Mouse (Mus musculus): ENCODE measurements around the gene Rab12.
A peak's percentile ranks its signal among the peaks of the same experiment; 100 is the strongest.

The Rab12 gene

DNA sequence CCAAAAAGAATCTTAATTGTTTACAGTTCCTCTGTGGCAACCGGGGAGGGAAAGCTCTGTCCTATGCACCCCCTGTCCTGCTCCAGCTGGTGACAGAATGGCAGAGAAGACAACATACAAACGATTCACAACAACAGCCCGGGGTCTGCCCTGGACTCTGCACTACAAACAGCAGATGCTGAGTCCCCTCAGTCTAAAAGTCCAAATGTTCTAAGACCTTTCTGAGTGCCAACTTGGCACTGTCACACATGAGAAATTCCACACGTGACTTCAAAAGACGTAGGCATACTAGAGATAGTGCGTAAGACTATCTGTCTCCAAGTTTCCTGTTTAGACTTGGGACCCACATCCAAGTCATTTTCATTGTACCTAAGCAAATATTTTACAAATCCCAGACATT lies 16.7 kb downstream of the Rab12 start:
- DNase-seq (ENCODE audit: low spot score), result no peak

DNA sequence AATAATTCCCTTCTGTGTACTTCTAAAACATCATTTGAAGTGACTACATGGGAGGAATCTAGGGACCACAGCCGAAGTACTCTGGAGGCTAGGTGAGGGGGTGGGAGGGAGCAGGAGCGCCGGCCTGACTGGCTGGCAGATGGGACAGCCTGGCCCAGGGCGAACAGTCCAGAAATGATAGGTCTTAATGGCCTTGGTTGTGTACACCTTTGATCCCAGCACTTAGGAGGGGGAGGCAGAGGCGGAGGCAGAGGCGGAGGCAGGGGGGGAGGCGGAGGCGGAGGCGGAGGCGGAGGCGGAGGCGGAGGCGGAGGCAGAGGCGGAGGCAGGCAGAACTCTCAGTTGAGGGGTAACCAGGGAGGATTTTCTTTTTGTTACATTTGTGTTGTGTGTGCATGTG lies 20.9 kb downstream of the Rab12 start:
- DNase-seq (ENCODE audit: low spot score), result no peak

DNA sequence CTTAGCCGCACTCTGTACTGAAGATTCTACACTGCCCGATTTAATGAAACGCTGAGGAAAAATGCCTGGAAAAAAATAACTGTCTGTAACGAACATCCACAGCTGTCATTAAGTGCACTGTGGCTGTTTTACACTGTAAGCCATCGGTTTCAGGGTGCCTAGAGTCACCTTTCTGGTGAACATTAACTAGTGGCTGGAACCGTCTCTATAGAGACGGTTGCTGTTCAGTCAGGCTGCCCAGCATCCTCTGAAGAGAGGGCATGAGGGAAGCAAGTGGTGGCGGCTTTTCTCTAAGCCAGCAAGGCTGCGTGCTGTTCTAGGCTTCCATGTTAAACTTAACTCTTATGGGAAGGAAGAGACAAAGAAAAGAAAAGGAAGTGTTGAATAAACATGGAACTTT lies 22.9 kb downstream of the Rab12 start:
- DNase-seq (ENCODE audit: low spot score), result no peak

DNA sequence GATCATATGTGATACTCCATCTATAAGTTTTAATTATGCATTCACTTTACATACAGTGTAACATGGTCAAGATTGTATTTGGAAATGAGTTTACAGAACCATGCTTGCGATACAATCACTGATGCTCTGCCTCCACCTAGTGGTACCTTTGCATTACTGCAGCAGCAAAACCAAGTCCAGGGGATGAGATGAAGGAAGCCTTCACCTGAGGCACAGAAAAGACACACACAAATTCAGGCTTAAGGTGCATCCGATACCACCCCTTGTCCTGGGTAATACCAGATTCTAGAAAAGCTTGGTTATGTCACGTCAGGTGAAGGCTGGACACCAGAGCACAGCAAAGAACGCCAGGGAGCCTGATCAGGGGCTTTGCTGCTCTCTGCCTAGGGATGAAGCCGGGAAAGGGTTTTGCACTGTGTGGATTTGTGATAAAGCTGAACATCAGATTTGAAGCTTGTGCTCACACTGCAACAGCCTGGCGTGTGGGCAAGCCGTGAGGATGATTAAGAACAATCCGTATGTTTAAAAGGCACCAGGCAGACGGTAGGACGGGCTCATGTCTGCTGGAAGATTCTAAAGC lies 29.4 kb downstream of the Rab12 start:
- DNase-seq (ENCODE audit: low spot score), result peak; percentile 63

DNA sequence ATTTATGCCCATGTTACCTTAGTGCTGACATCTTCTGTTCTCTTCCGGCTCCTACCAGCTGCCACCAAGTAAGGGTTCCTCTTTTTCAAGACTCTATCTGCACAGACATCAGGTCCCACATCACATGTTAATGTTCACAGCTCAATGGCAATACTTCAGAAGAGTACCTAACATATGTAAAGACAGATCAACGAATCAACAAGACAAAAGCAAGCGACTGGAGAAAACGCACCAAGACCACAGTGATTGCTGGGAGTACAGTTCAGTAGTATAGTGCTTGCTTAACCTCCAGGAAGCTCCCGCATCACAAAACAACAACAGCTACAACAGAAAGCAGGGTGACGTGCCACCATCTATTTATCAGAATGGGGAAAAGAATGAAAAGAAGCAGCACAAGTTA lies 33.0 kb downstream of the Rab12 start:
- DNase-seq (ENCODE audit: low spot score), result no peak

DNA sequence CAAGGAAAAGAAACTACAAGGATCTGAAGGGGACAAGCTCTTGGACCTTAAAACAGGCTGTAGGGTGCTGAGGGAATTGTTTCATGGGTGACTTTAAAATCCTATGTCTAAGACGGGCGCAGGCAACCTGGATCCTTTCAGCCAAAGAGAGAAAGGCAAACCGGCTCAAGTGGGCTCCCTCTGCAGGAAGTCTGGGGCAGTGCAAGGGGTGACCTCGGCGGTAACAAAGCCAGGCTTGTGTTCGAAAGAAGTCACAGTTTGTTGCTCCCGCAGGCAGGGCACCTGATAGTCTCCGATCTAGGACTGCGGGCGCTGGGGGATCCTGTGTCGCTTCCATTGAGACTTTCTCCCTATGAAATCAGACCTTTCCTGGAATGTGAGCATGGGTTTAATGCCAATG lies 33.8 kb downstream of the Rab12 start:
- peak; percentile 53 for DNase-seq (ENCODE audit: low spot score)

DNA sequence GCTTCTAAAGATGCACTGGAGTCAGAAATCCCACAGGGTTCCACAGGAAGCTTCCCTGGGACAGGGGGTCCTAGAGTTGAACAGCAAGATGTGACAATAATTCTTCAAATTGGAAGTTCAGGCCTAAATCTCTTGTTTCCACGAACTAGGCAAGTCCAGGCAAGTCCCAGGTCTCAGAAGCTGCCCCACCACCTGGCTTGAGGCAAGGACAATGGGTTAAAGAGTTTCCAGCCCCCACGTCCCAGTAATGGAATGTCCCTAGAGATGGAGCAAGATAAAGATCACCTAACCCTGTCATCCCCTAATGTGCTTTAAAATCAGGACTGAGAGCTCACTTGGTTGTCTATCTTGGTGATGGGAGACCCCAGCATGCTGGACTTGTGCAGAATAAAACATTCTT lies 34.6 kb downstream of the Rab12 start:
- no peak for DNase-seq (ENCODE audit: low spot score)

DNA sequence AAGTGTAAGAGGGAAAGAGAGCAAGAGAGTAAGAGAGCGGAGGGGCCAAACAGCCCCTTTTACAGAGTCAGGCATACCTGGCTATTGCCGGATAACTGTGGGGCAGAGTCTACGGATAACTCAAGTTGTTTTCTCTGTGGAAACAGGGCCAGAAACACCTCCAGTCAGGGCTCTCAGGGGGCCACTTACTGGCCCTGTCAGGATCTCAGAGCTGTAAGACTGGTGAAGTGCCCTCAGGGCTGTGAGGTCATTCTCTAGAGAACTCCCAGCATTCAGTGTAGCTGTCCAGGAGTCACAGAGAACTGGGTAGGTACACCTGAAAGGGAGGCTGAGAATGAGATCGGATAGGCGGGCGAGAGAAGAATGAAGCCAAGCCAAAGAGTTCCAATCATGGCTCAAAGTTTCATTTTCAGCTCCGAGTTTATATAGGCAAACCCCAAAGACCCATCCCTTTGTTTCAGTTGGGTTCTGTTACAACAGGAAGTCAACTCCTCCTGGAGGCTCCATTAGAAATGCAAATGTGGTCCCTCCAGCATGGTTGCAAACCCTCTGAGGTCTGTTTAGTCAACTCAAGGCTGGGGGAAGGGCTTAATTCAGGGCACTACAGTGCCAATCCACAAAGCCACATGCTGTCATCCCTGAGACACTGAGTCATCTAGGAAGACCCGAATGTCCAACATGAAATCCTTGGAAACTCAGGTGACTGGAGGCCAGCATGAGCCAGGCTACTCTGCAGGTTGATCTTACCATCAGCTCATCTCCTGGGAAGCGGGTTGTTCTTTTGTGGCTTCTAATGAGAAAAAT lies 35.7 kb downstream of the Rab12 start:
- DNase-seq (ENCODE audit: low spot score), result no peak

DNA sequence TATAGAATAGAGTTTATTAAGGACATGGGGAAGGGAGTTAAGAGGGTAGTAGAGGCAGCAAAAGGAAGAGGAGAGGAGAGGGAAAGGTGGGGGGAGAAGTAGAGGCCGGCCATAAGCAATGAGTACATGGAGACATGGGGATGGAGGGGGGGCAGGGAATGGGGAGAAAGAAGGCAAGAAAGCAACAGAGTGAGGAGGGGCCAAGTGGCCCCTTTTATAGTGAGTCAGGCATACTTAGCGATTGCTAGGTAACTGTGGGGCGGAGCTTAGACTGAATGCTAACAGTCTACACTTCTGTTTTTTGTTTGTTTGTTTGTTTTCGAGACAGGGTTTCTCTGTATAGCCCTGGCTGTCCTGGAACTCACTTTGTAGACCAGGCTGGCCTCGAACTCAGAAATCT lies 38.2 kb downstream of the Rab12 start:
- DNase-seq (ENCODE audit: low spot score), result no peak

DNA sequence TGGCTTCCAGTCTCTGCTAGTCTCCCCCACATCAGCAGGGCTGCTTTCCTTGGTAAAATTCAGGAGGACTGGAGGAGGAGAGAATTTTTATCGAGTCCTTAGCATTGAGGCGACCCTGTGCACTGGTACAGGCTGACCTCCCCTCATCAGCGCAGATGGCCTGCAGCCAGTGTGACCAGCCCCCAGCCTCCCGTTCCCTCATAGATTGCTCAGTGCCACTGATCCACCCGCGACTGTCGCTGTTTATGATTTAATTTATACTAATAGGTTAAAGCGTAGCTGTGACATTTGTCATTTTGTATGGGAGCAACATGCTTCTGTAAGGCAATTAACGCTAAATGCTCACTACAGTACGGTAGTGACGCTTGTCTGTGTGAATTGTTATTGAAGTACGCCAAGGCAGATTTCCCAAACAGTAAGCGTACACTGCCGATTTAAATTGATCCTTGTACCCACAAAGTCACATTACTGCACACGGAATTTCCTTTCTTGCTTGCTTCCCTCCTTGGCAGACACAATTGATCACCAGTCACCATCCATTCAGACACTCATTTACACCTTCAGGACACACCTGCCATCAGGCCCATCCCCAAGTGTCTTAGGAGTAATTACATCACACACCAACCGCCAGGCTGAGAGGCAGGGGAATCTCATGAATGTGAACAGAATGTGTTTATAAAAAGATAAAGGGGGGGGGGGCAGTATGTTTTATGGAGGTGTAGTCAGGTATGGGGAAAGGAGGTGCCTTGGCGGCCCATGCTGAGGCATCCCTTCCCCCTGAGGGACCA lies 38.8 kb downstream of the Rab12 start:
- no peak for DNase-seq (ENCODE audit: low spot score)

DNA sequence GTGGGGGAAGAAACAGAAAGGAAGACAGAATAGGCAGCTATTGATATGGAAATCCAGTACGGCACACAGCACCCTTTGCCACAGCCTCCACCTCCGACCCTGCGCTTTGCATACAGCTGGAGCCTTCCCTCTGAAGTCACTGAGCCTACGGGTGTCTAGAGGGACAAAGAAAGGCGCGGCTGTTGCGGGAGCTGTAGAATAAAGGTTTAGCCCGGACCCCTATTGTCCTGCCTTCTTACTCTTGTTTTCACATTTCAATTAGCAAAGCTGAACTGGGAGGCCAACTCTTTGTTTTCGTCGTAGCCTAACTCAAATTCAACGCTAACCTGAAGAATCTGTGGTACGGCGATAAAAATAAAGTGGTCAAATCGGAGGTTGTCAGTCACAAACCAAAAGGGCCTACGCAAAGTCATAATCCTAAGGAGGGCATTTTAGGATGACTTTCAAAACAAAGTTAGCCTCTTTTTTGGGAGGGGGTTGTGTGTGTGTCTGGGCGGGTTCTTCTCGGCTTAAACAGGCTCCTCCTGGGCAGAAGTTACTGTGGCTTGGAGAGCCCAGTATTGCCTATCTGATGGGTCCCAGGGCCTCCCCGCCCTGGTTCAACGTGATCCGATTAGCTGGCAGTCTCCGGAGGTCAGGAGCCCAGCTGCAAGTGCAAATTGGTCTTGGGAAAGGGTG lies 39.6 kb downstream of the Rab12 start:
- DNase-seq (ENCODE audit: low spot score), result no peak

DNA sequence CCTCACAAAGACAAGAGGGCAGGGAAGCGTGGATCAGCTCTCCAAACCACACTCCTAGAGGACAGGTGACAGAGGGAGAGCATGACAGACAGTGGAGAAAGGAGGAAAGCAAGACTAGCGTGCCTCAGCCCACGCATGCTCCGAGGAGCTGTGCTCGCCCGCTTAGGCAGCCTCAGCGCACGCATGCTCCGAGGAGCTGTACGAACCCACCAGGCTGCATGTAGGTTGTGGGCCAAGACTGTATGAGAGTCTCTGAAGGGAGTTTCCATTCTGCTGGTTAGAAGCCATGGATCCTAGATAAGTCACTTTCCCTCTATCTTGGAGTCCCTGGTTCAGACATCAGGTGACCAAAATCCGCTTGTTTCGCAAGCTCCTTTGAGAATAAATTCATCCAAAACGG lies 40.2 kb downstream of the Rab12 start:
- DNase-seq (ENCODE audit: low spot score), result peak; percentile 51

DNA sequence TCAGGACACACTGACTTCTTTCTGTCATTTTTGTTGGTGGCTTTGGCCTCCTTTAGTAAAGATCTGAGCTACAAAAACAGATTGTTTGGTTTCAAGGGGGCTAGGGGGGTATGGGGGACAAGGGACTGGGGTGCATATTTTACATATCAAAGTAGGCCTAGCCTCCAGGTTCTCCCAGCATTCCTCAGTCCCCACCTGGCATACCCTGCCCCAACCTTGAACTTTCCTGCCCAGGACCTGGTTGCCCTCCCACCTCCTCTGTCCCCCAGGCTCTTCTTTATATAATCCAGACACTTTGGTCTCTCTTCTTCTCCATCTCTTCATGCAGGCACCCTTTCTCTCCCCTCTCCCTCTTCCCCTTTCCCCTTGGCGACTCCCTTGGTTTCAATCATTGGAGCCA lies 46.3 kb downstream of the Rab12 start:
- no peak for DNase-seq (ENCODE audit: low spot score)

DNA sequence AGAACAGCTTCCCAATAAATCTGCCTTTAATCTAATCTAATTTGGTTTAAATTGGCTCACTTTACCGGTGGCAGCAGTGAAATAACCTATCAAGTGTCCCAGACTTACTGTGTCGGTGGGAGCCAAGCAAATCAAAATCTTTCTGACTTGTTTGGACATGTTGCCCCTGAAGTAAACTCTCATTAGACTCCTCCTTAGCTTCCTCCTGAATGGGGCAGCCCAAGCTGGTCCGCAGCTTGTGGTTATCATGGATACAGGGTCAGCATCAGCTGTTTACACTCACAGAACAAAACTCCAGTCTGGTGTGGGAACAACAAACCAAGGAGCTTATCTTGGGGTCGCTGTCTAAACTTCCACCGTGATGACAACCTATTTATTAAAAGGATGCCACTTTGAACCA lies 47.8 kb downstream of the Rab12 start:
- DNase-seq (ENCODE audit: low spot score), result no peak

DNA sequence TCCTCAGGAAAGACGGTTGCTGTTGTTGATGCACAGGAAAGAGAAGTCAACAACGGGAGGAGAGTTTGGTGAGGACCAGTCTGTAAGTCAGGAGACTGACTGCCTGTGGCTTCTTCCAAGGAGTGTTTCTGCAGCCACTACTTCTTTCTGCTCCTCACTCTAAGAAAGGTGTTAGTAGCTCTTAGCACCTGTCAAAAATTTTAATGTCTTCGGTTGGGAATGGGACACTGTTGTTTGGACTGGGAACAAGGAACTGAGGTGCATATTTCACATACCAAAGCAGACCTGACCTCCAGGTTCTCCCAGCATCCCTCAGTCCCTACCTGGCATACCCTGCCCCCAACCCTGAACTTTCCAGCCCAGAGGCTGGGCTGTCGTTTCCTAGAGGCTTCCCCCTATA lies 48.3 kb downstream of the Rab12 start:
- no peak for DNase-seq (ENCODE audit: low spot score)

DNA sequence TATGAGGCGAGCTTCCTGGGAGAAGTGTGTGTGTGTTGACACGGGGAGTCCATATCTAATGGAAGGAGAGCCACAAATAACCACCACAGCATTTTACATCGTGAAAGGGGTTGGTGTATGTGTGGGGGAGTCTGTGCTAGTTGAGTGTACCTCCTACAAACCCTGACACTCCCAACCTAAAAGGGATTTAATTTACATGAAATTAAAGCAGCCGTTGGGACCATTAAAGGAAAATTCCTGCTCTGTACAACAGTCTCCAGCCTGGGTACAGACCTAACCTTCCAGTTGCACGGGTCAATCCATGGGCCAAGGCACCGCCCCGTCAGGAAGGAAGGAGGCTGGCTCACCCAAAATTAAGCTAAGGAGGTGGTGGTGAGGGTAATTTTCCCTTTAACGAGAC lies 49.5 kb downstream of the Rab12 start:
- no peak for DNase-seq (ENCODE audit: low spot score)

DNA sequence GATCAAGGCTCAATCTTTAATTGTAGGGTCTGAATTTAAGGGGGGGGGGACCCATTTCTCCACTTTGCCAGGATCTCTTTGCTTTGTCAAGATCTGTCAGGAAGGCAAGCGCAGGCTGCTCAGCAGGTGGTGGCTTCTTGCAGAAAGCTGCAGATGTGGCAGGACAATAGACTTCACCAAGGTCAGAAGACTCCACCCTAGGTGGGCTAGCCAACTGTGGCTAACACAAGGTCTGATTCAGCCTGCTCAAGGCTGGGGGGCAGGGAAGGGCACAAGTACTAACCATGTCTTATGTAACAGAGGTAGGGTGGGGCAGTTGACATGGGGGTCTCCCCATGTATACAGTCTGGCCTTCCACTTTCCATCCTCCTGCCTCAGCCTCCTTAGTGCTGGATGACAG lies 62.3 kb downstream of the Rab12 start:
- DNase-seq (ENCODE audit: low spot score), result no peak

DNA sequence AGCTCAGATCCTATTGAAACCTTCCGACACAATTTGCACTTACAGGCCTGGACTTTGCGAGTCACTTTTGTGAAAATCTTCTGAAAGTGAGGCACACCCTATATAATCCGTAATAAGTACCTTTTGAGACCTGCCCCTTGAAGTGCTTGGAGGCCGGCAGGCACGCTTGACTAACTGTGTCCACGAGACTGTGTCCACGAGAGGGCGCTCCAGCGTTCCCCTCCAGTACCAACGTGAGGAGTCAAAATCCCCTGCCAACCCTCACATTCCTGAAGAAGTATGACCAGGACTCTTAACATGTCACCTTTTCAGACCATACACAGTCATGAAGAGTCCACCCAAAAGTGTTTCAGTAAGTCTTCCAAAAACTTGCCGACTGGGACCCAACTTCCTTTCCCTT lies 68.4 kb downstream of the Rab12 start:
- DNase-seq (ENCODE audit: low spot score), result peak; percentile 76

DNA sequence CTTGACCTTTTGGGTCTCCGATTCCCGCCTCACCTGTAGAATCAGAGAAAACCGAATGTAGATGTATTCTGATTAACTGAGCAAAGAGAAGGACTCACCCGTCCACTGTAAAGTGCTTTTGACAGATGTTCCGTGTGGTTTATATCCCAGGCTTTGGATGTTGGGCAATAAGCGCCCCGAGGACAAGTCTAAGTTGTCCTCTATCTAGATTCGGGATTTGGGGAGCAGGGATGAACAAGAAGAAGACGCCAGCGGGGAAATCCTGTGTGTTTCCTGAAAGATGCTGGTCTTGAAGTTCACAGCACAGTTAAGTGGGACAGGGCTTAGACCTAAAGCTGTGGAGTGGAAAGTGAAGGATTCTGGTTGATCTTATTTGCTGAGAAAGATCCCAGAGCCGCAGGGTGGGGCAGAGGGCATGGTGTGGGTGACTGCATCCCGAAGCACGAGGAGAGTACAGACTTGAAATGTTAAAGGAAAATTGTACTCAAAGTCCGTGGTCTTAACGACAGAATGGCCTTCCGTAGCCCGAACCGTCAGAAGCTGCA lies 68.9 kb downstream of the Rab12 start:
- no peak for DNase-seq (ENCODE audit: low spot score)

DNA sequence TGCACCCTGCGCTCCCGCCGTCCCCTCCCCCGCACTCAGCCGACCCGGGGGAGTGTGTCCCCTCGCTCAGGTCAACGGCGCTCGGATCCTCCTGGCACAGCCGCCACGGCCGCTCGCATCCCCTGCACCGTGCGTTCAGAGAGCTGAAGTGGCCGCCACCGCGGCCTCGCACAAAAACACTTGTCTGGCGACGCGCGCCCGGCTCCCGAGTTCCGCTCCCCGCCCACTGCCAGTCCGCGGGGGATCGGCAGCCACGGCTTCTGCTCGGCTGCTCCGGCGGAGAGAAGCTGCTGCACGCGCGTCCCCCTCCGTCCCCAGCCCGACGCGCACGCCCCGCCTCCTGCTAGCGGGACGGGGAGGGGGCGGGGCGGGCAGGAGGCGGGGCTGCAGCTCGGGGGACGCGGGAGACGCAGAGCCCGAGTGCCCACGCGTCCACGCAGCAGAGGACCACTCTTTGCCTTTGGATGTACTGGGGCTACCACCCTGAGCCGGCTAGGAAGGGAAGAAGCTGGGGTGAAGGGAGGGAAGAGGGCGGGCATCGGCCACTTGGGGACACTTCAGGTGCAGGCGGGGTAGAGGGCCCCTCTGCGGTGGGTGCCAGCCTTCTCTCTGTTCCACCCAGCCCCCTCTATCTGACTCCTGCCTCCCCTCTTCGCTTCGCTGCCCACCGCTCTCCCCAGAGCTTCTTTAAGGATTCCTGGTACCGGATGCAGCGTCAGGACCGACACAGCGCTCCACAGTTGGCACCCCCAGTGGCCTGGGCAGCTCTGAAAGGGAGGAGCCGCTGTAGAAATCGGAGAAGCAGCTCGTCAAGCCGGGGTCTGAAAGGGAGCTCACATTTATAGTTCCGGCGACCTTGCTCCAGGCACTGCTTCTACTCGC lies 69.8 kb downstream of the Rab12 start, which contains the start of gene Mtcl1:
Gene Mtcl1 (minus strand): TSS at position 291 of the 882 bp plus-strand sequence.
- DNase-seq (ENCODE audit: low spot score), result peak; percentile 76

All from left cerebral cortex, adult 11 months (tissue).